Comparison of ENCODE assay signal across 17 mouse cellular contexts in the genomic region with DNA sequence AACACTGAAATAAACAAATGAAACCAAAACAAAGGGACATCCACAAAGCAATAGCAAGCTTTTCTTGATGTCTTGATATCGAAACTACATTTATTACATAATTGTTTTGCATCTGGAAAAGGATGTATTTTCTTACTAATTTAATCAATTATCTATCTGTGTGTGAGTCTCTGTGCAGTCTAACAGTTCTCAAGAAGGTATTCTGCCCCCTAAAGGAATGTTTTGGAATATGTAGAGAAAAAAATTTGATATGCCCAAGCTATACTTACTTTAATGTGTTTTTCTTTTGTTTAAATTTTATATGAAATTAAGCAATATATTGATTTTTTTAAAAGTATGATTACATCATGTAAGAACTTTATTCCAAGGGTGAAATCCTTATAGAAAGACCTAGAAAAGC. TPM values are rescaled to one million over a fixed set of nuclear protein-coding genes. Genes with fewer than 3 reads are reported as not detected.
DNase-seq lines count a peak whose midpoint lies in the region; ATAC-seq and TF ChIP-seq lines count a peak whose summit lies in the region.
"Had no signal": no experiment of that assay in that cellular context is flagged by ENCODE, and none has a peak within 500 bp of the region (broad histone marks: within the 10 kb centered on the region; RNA-seq: fewer than 3 reads in every experiment).

No protein-coding gene starts in this region.

- peaks cover 39% of the 10 kb centered on the region for H3K27me3 ChIP-seq in heart, postnatal 0 days (ENCODE audit: control insufficient read depth, insufficient read depth, low read length)
- H3K27me3 ChIP-seq in lung, embryonic 14.5 days (ENCODE audit: insufficient read depth, low read length), result peaks cover 36% of the 10 kb centered on the region
- H3K27me3 ChIP-seq in E14TG2a.4 (ENCODE audit: insufficient read depth, low read length), result peaks cover 43% of the 10 kb centered on the region

- no peaks in the 10 kb centered on the region for H3K36me3 ChIP-seq in heart, postnatal 0 days (replicated peaks; ENCODE audit: control insufficient read depth, insufficient read depth, low read length)
- no peaks in the 10 kb centered on the region for H3K36me3 ChIP-seq in lung, embryonic 14.5 days (ENCODE audit: insufficient read depth)
- H3K36me3 ChIP-seq in E14TG2a.4 (ENCODE audit: insufficient read depth, low read length), result no peaks in the 10 kb centered on the region
- H3K36me3 ChIP-seq: embryonic facial prominence, embryonic 10.5 days; heart, embryonic 13.5 days; hindbrain, embryonic 12.5 days had no signal

- TF ChIP-seq CTCF in heart, postnatal 0 days (IDR thresholded peaks at IDR 0.05; ENCODE audit: low read depth), result peak; percentile 18; the same call in 1 of the 2 replicates
- TF ChIP-seq CTCF in lung, embryonic 14.5 days (IDR thresholded peaks at IDR 0.05; ENCODE audit: low read depth), result peak; percentile 28; the same call in 1 of the 2 replicates
- TF ChIP-seq CTCF in E14TG2a.4 (conservative IDR thresholded peaks at IDR 0.05; ENCODE audit: low read length), result peak; percentile 37

- 70% methylated on average over 1 of the region's 1 CpGs for WGBS in heart, postnatal 0 days
- 90% methylated on average over 1 of the region's 1 CpGs for WGBS in lung, embryonic 14.5 days

- ATAC-seq in heart, postnatal 0 days (ENCODE audit: insufficient read depth, low read depth), result no peak
- ATAC-seq in lung, embryonic 14.5 days (ENCODE audit: insufficient read depth), result no peak
- ATAC-seq in erythroblast, adult 5-6 weeks (replicated peaks; ENCODE audit: low FRiP score, poor library complexity, severe bottlenecking), result peak; percentile 47; the same call in 1 of the 2 replicates

- no peak overlapping the region for H3K9ac ChIP-seq in heart, postnatal 0 days (replicated peaks; ENCODE audit: low read depth, low read length)
- no peak overlapping the region for H3K9ac ChIP-seq in lung, embryonic 14.5 days
- H3K9ac ChIP-seq: heart, embryonic 13.5 days; hindbrain, embryonic 12.5 days had no signal

- no peak overlapping the region for H3K4me2 ChIP-seq in heart, postnatal 0 days (ENCODE audit: low read depth, low read length)
- H3K4me2 ChIP-seq in lung, embryonic 14.5 days, result no peak overlapping the region
- H3K4me2 ChIP-seq: heart, embryonic 13.5 days; hindbrain, embryonic 12.5 days had no signal

- peaks cover 15% of the 10 kb centered on the region for H3K4me1 ChIP-seq in heart, postnatal 0 days (ENCODE audit: control insufficient read depth, insufficient read depth)
- H3K4me1 ChIP-seq in lung, embryonic 14.5 days (ENCODE audit: insufficient read depth), result 0 out of 2 replicates have a peak, but pooled peaks cover 7% of the 10 kb centered on the region
- peaks cover 63% of the 10 kb centered on the region for H3K4me1 ChIP-seq in E14TG2a.4 (replicated peaks; ENCODE audit: low read depth, low read length)

- no peak overlapping the region for H3K27ac ChIP-seq in heart, postnatal 0 days (ENCODE audit: low read depth)
- no peak overlapping the region for H3K27ac ChIP-seq in lung, embryonic 14.5 days (ENCODE audit: low read depth)
- H3K27ac ChIP-seq: embryonic facial prominence, embryonic 10.5 days; heart, embryonic 13.5 days; hindbrain, embryonic 12.5 days had no signal

- no peak for DNase-seq in heart, postnatal 0 days (ENCODE audit: low spot score)
- no peak for DNase-seq in heart, postnatal 25 days (ENCODE audit: low spot score)
- peak; percentile 33 for DNase-seq in lung, embryonic 14.5 days
- no peak for DNase-seq in lung, postnatal 4 days
- DNase-seq in spleen, adult 18-20 months, result no peak
- no peak for DNase-seq in thymus, postnatal 36 days
- DNase-seq: cerebellum, postnatal 36 days; kidney, adult 11 months; kidney, postnatal 25 days; layer of hippocampus, postnatal 36 days had no signal

- H3K9me3 ChIP-seq in heart, postnatal 0 days (replicated peaks; ENCODE audit: control insufficient read depth, low read length), result no peaks in the 10 kb centered on the region
- H3K9me3 ChIP-seq in lung, embryonic 14.5 days (ENCODE audit: low read depth, low read length), result no peaks in the 10 kb centered on the region
- no peaks in the 10 kb centered on the region for H3K9me3 ChIP-seq in E14TG2a.4 (ENCODE audit: low read length)
- H3K9me3 ChIP-seq: embryonic facial prominence, embryonic 10.5 days; heart, embryonic 13.5 days; hindbrain, embryonic 12.5 days had no signal

- intact Hi-C loops in heart, postnatal 25 days (cut with DNase I), result no loop called here

- H3K4me3 ChIP-seq in heart, postnatal 0 days (ENCODE audit: low read depth, low read length), result no peak overlapping the region
- H3K4me3 ChIP-seq in lung, embryonic 14.5 days (ENCODE audit: low read depth, low read length), result no peak overlapping the region
- H3K4me3 ChIP-seq in E14TG2a.4 (replicated peaks; ENCODE audit: low read length), result no peak overlapping the region
- H3K4me3 ChIP-seq: embryonic facial prominence, embryonic 10.5 days; heart, embryonic 13.5 days; hindbrain, embryonic 12.5 days had no signal

- TF ChIP-seq EP300 in heart, postnatal 0 days (IDR thresholded peaks at IDR 0.05; ENCODE audit: low read depth), result no peak

RNA-seq across cellular contexts. Expression of gene B3gnt6, which starts 8.7 kb away (rescaled TPM):
- not detected in 2 replicates for total RNA-seq in heart, postnatal 0 days (2014; rRNA removed; ENCODE audit: low replicate concordance)
- not detected in 2 replicates for polyA plus RNA-seq in heart, postnatal 0 days (2015; fragmentation: Nextera tagmentation; extraction: Ambion mirVana)
- not detected for total RNA-seq in heart, postnatal 25 days (2021)
- not detected in 2 replicates for polyA plus RNA-seq in lung, embryonic 14.5 days (2014; fragmentation: Nextera tagmentation; extraction: Ambion mirVana)
- not detected in 2 replicates for total RNA-seq in erythroblast, adult 5-6 weeks (2015; ENCODE audit: low replicate concordance)
- total RNA-seq in erythroblast, adult 5-6 weeks (2017; ENCODE audit: low replicate concordance), result not detected in 2 replicates
- polyA plus RNA-seq: C2C12; embryonic facial prominence, embryonic 10.5 days; heart, embryonic 13.5 days; limb, embryonic 11.5 days had no signal

RNA-seq across cellular contexts. Expression of gene Capn5, which starts 12.5 kb away (rescaled TPM):
- 3.4 and 5.6 TPM in 2 replicates for total RNA-seq in heart, postnatal 0 days (2014; rRNA removed; ENCODE audit: low replicate concordance)
- 1.1 and 1.5 TPM in 2 replicates for polyA plus RNA-seq in heart, postnatal 0 days (2015; fragmentation: Nextera tagmentation; extraction: Ambion mirVana)
- 1 to 10 TPM; 1.9 to 2.0 TPM for total RNA-seq in heart, postnatal 25 days (2021)
- polyA plus RNA-seq in lung, embryonic 14.5 days (2014; fragmentation: Nextera tagmentation; extraction: Ambion mirVana), result 4.5 and 5.4 TPM in 2 replicates
- total RNA-seq in erythroblast, adult 5-6 weeks (2015; ENCODE audit: low replicate concordance), result 18.0 and 21.7 TPM in 2 replicates
- 20.1 and 31.3 TPM in 2 replicates for total RNA-seq in erythroblast, adult 5-6 weeks (2017; ENCODE audit: low replicate concordance)

RNA-seq across cellular contexts. Expression of gene Omp, which starts 45.3 kb away (rescaled TPM):
- 0.39 TPM in 1 of 2 replicates, not detected in the other for total RNA-seq in heart, postnatal 0 days (2014; rRNA removed; ENCODE audit: low replicate concordance)
- 0.05 TPM in 1 of 2 replicates, not detected in the other for polyA plus RNA-seq in heart, postnatal 0 days (2015; fragmentation: Nextera tagmentation; extraction: Ambion mirVana)
- total RNA-seq in heart, postnatal 25 days (2021), result under 1 TPM in 1 of 2 experiments, not detected in 1; 0.11 TPM
- 0.33 TPM in 1 of 2 replicates, not detected in the other for polyA plus RNA-seq in lung, embryonic 14.5 days (2014; fragmentation: Nextera tagmentation; extraction: Ambion mirVana)
- 4.8 and 5.0 TPM in 2 replicates for total RNA-seq in erythroblast, adult 5-6 weeks (2015; ENCODE audit: low replicate concordance)
- 11.2 and 20.9 TPM in 2 replicates for total RNA-seq in erythroblast, adult 5-6 weeks (2017; ENCODE audit: low replicate concordance)
- polyA plus RNA-seq: embryonic facial prominence, embryonic 10.5 days had no signal
